Mouse (Mus musculus) layer of hippocampus, postnatal 36 days (tissue): Measurements from ENCODE around the gene Ddx41. TPM values are rescaled to one million over a fixed set of nuclear protein-coding genes. Genes with fewer than 3 reads are reported as not detected.
A peak's percentile ranks its signal among the peaks of the same experiment; 100 is the strongest.

Experiments
- DNase-seq, 2 experiments: peaks; one replicate each; pipeline ENCODE4 v3.0.0; 2022
- total RNA-seq, 2 experiments: library from RNA; stranded (reverse); gene quantifications; 2 replicates each; pipeline ENCODE4 v1.2.3; 2021

Ddx41 gene
- total RNA-seq, 2 experiments from 2014 or later, result 59.4 to 60.2 TPM

GRCm38 (mm10) chr13:55506697-55507096, 29.8 kb downstream of the Ddx41 start:
- no peak for DNase-seq

- DNase-seq, result no peak
Observed at GRCm38 (mm10) chr13:55505810-55506209, 30.6 kb downstream of the Ddx41 start.

- no peak for DNase-seq
Observed at GRCm38 (mm10) chr13:55504390-55504789, 32.1 kb downstream of the Ddx41 start.

- no peak for DNase-seq
Observed at GRCm38 (mm10) chr13:55502405-55502804, 34.1 kb downstream of the Ddx41 start.

GRCm38 (mm10) chr13:55500575-55500974, 35.9 kb downstream of the Ddx41 start:
- no peak for DNase-seq

GRCm38 (mm10) chr13:55498906-55499305, 37.6 kb downstream of the Ddx41 start:
- DNase-seq, result no peak

GRCm38 (mm10) chr13:55496661-55497060, 39.8 kb downstream of the Ddx41 start:
- DNase-seq, result no peak

GRCm38 (mm10) chr13:55495702-55496101, 40.8 kb downstream of the Ddx41 start:
- DNase-seq, result no peak

- peak; percentile 44 to 65 for DNase-seq
Observed at GRCm38 (mm10) chr13:55494883-55495621, 41.4 kb downstream of the Ddx41 start.

GRCm38 (mm10) chr13:55494257-55494656, 42.2 kb downstream of the Ddx41 start:
- DNase-seq, result no peak

- peak in 1 of 2 experiments; percentile 55 for DNase-seq
Observed at GRCm38 (mm10) chr13:55487578-55488498, 48.6 kb downstream of the Ddx41 start, which contains the start of gene Dbn1. Dbn1 (minus strand) TSS chr13:55488111.

GRCm38 (mm10) chr13:55486916-55487577, 49.4 kb downstream of the Ddx41 start:
- peak in 1 of 2 experiments; percentile 41 for DNase-seq

GRCm38 (mm10) chr13:55486029-55486794, 50.2 kb downstream of the Ddx41 start:
- no peak for DNase-seq

GRCm38 (mm10) chr13:55484520-55485088, 51.9 kb downstream of the Ddx41 start:
- DNase-seq, result no peak

GRCm38 (mm10) chr13:55483593-55483992, 52.9 kb downstream of the Ddx41 start:
- DNase-seq, result peak; percentile 90 to 92

- DNase-seq, result no peak
Observed at GRCm38 (mm10) chr13:55483071-55483470, 53.4 kb downstream of the Ddx41 start.

GRCm38 (mm10) chr13:55482542-55482941, 53.9 kb downstream of the Ddx41 start:
- no peak for DNase-seq
